Mouse (Mus musculus) cortical plate, adult 2 months (tissue): Measurements from ENCODE around the gene Rusc1. TPM values are rescaled to one million over a fixed set of nuclear protein-coding genes. Genes with fewer than 3 reads are reported as not detected.

Experiments used
- H3K27ac ChIP-seq: fragments of 200-500 bp; 2 replicates; pipeline ENCODE4 v1.5.1; 2012; ENCODE audit warnings: low read length, control low read depth, inconsistent platforms; ENCODE audit not compliant: insufficient read depth
- H3K4me1 ChIP-seq: fragments of 200-500 bp; 2 replicates; pipeline ENCODE4 v1.6.1; 2011; ENCODE audit warnings: low read length; ENCODE audit not compliant: control insufficient read depth, insufficient read depth
- H3K4me3 ChIP-seq: fragments of 200-500 bp; 2 replicates; pipeline ENCODE4 v1.5.1; 2011; ENCODE audit warnings: mild to moderate bottlenecking, low read length, control low read depth; ENCODE audit not compliant: insufficient read depth
- CTCF ChIP-seq: fragments of 200-500 bp; IDR thresholded peaks from 2 replicates; pipeline ENCODE4 v1.5.1; 2011; ENCODE audit warnings: mild to moderate bottlenecking, control low read depth, low read length; ENCODE audit not compliant: insufficient read depth; ENCODE audit errors: extremely low read depth
- POLR2A ChIP-seq: fragments of 200-500 bp; IDR thresholded peaks from 2 replicates; pipeline ENCODE4 v1.6.1; 2011; ENCODE audit warnings: mild to moderate bottlenecking, low read length, control low read depth; ENCODE audit not compliant: insufficient read depth; ENCODE audit errors: extremely low read depth
- polyA plus RNA-seq: library from polyadenylated mRNA; depleted of rRNA; stranded (reverse); fragments of >200 nt; gene quantifications from 2 replicates; pipeline ENCODE4 v1.2.3, GENCODE M21; 2012; rRNA removed

Rusc1 gene
- polyA plus RNA-seq: 199 and 214 TPM in 2 replicates

- Histone ChIP-seq H3K27ac (peak within 1 kb of the TSS; percentile 60), H3K4me1 (no peaks in the 10 kb centered on the region), H3K4me3 (peak within 1 kb of the TSS; percentile 75)
- TF ChIP-seq POLR2A (peak; percentile 97), CTCF (no peak)
Observed at GRCm38 (mm10) chr3:89093175-89093574, at the start of gene Rusc1. Gene Rusc1, minus strand, starts transcription at chr3:89093311.

GRCm38 (mm10) chr3:89136365-89136764 lies 43.3 kb upstream of the Rusc1 start:
- no peak overlapping the region for H3K4me3 ChIP-seq
- H3K27ac ChIP-seq: no peak overlapping the region
- H3K4me1 ChIP-seq: no peaks in the 10 kb centered on the region
- TF ChIP-seq CTCF: no peak
- no peak for TF ChIP-seq POLR2A

- H3K4me3 ChIP-seq: no peak within 1 kb of the TSS
- H3K27ac ChIP-seq: no peak within 1 kb of the TSS
- H3K4me1 ChIP-seq: no peaks in the 10 kb centered on the region
- no peak for TF ChIP-seq POLR2A
- TF ChIP-seq CTCF: no peak
Observed at GRCm38 (mm10) chr3:89135958-89136357, 42.8 kb upstream of the Rusc1 start, which contains the start of gene Pklr. Gene Pklr, plus strand, starts transcription at chr3:89136142.

- H3K27ac ChIP-seq: no peak overlapping the region
Observed at GRCm38 (mm10) chr3:89133752-89134151, 40.6 kb upstream of the Rusc1 start.

GRCm38 (mm10) chr3:89133063-89133450 lies 39.9 kb upstream of the Rusc1 start:
- no peaks in the 10 kb centered on the region for H3K4me1 ChIP-seq
- TF ChIP-seq POLR2A (no peak), CTCF (no peak)
- no peak overlapping the region for H3K4me3 ChIP-seq
- H3K27ac ChIP-seq: no peak overlapping the region

More at GRCm38 (mm10) chr3:89133752-89134151, 40.6 kb upstream of the Rusc1 start:
- Histone ChIP-seq H3K4me1 (no peaks in the 10 kb centered on the region), H3K4me3 (no peak overlapping the region)
- TF ChIP-seq POLR2A: no peak
- no peak for TF ChIP-seq CTCF

GRCm38 (mm10) chr3:89132285-89133062 lies 39.4 kb upstream of the Rusc1 start:
- TF ChIP-seq CTCF (peak; percentile 41), POLR2A (no peak)
- Histone ChIP-seq H3K27ac (no peak overlapping the region), H3K4me3 (peak overlapping the region; percentile 5; the same call in 1 of the 2 replicates), H3K4me1 (no peaks in the 10 kb centered on the region)

GRCm38 (mm10) chr3:89131816-89132215 lies 38.7 kb upstream of the Rusc1 start:
- H3K4me1 ChIP-seq: no peaks in the 10 kb centered on the region
- H3K27ac ChIP-seq: no peak overlapping the region
- TF ChIP-seq CTCF: no peak
- no peak for TF ChIP-seq POLR2A
- H3K4me3 ChIP-seq: peak overlapping the region; percentile 5; the same call in 1 of the 2 replicates

- no peak overlapping the region for H3K4me3 ChIP-seq
- no peak overlapping the region for H3K27ac ChIP-seq
- H3K4me1 ChIP-seq: no peaks in the 10 kb centered on the region
- no peak for TF ChIP-seq CTCF
- no peak for TF ChIP-seq POLR2A
Observed at GRCm38 (mm10) chr3:89129908-89130307, 36.8 kb upstream of the Rusc1 start.

- TF ChIP-seq POLR2A: no peak
- no peak for TF ChIP-seq CTCF
- Histone ChIP-seq H3K4me1 (no peaks in the 10 kb centered on the region), H3K4me3 (no peak overlapping the region)
Observed at GRCm38 (mm10) chr3:89125981-89126380, 32.9 kb upstream of the Rusc1 start.

GRCm38 (mm10) chr3:89124241-89124640 lies 31.1 kb upstream of the Rusc1 start:
- H3K27ac ChIP-seq: 0 out of 2 replicates have a peak overlapping the region, but pooled peaks have one; percentile 50
- H3K4me3 ChIP-seq: no peak overlapping the region
- TF ChIP-seq POLR2A (no peak), CTCF (no peak)
- H3K4me1 ChIP-seq: no peaks in the 10 kb centered on the region

More at GRCm38 (mm10) chr3:89125981-89126380, 32.9 kb upstream of the Rusc1 start:
- no peak overlapping the region for H3K27ac ChIP-seq
